Mouse (Mus musculus) gastrocnemius, adult 8-10 months (tissue): ENCODE data around the gene Gsk3b. TPM values are rescaled to one million over a fixed set of nuclear protein-coding genes. Genes with fewer than 3 reads are reported as not detected.

ENCODE experiments used
- DNase-seq, 2 experiments: peaks; one replicate each; pipeline ENCODE4 v3.0.0; 2022; ENCODE audit warnings: low spot score in 2 of 2
- total RNA-seq, 4 experiments: library from RNA; stranded (reverse); gene quantifications; 2 replicates each; pipeline ENCODE4 v1.2.4; 2022

The Gsk3b gene
- total RNA-seq, 4 experiments from 2014 or later, result 63.7 to 77.1 (median 71.3) TPM

- no peak for DNase-seq
Measured at GRCm38 (mm10) chr16:38279794-38280193, 191.0 kb downstream of the Gsk3b start.

GRCm38 (mm10) chr16:38280951-38281350 is 192.2 kb downstream of the Gsk3b start:
- DNase-seq, result no peak

GRCm38 (mm10) chr16:38282559-38283160 is 193.9 kb downstream of the Gsk3b start:
- DNase-seq, result no peak

GRCm38 (mm10) chr16:38283300-38283699 is 194.5 kb downstream of the Gsk3b start:
- no peak for DNase-seq

DNA sequence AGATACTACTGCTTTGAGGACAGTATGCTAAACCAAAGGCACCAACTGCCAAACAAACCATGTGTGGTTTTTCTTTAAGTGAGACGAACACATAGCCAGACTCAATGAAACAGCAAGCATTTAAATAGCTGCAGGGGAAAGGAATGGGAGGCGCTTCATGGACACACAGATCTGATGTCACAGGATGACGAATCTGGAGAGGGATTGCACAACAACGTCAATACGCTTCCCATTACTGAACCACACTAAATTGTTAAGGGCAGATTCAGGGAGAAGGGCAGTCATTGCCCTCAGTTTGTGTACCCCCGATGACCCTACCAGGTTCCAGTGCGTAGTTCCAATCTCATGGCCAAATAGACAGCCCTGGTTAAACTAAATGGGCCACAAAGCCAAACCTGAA is 197.0 kb downstream of the Gsk3b start:
- DNase-seq, result no peak

- DNase-seq, result no peak
Measured at GRCm38 (mm10) chr16:38286541-38286940, 197.7 kb downstream of the Gsk3b start.

GRCm38 (mm10) chr16:38287357-38287756 is 198.6 kb downstream of the Gsk3b start:
- no peak for DNase-seq

DNA sequence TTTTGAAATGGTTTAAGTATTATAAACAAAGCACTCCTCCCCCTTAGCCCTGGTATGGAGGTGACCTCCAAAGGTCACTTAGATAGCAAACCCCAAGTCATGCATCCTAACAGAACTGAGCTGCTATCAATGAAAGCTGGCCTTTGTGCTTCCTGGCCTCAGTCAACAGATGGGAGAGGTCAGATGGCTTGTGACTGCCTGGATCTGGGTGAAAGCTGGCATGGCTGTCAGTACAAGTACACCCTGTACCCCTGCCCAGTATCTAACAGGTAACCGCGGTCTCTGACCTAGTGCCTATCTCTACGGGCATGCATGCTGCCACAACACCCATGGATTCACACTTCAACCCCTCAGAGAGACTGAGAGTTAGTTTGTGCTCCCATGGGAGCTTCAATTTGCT is 199.0 kb downstream of the Gsk3b start:
- no peak for DNase-seq

- no peak for DNase-seq
Measured at GRCm38 (mm10) chr16:38288851-38289250, 200.1 kb downstream of the Gsk3b start.

DNA sequence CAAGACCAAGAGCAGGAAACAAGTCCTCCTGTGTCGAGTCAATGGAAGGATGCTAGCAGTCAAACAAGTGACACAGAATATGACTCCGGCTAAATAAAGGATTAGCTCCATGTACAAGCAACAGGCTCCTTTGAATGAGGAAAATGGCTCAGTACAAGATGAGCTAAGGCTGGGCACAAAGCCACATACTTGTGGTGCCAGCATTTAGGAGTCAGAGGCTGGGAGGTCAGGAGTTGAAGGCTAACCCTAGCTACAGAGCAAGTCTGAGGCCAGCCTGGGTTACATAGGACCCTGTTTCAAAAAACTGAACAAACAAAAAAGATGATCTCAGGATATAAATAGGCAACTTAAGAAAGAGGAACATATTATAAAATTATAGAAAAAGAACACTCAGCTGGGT is 201.3 kb downstream of the Gsk3b start:
- DNase-seq, result no peak

DNA sequence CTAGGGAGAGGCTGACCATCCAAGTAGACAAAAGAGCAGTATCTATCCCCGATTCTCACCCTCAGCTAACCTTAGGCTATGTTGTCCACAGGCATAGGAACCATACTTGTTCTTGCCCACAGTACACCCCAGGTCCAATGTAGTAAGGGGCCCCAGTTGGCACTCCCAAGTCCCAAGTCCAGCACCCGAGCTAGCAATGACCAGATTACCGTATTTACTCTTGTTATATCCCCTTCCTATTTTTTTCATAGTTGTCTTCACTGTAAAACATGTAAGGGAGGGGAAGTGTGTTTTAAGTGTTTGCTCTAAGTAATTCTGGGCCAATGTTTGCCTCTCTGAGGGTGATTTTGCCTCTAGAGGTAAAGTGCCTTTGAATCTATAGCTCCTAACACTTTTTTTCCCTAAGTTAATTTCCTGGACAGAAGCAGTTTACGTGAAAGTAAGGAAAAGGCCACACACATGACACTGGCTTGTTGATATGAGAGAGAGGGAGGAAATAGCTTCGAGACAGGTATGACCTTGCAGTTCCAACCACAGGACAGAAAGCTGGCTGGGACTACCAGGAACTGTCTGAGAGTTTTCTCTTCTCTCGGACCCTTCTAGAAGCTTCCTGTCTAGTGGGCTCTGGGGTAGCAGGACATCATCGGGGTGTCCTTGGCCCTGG is 206.0 kb downstream of the Gsk3b start, which contains the start of gene Nr1i2:
Gene Nr1i2, minus strand, starts transcription at position 140 of the 664 bp plus-strand sequence.
- no peak for DNase-seq

DNA sequence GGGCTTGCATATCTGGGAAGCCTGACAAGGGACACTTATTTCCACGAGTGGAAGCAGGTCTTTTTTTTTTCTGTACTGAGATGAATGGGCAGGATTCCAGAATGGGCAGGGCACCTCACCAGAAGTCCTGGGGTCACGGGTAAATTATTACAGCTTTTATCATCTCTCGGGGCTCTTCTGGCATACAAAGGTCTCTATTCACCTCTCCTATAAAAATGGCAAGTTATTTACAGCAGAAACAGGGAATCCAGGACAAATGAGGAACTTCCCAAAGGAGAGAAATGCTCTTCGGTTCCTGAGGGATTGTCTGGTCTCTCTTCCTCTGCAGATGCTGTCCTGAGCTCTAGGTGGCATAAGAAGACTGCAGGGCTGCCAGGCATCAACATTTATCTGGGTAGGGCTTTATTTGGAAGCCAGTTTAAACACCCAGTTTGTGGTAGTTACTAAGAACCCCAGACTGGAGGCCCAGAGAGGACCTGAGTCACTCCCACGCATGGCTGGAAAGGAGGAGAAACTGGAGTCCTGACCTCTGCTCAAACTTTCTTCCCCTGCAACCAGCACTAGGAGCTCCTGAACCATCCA is 206.6 kb downstream of the Gsk3b start:
- DNase-seq, result no peak

Other genes starting within 250 kb of the Gsk3b start
- gene Gm36028, start 227.9 kb upstream of the Gsk3b start, total RNA-seq, result not detected
- gene Lrrc58, start 220.6 kb upstream of the Gsk3b start, total RNA-seq, result 10 to 100 TPM; 36.4 to 48.4 (median 46.0) TPM
- gene Gpr156, start 172.5 kb upstream of the Gsk3b start, total RNA-seq, result not detected
- not detected for gene Nr1i2, start 205.8 kb downstream of the Gsk3b start, total RNA-seq